Mouse (Mus musculus) lung, postnatal 0 days (tissue): Measurements from ENCODE around the gene Pklr. TPM values are rescaled to one million over a fixed set of nuclear protein-coding genes. Genes with fewer than 3 reads are reported as not detected.

ENCODE experiments used
- ATAC-seq: fragments of 200-750 bp; cut with Nextera tagmentation; 2 replicates; pipeline ENCODE4 v1.8.0; 2017; ENCODE audit warnings: moderate library complexity
- DNase-seq: peaks from one replicate; pipeline ENCODE4 v3.0.0-alpha.2; 2016; ENCODE audit warnings: low spot score
- H3K27ac ChIP-seq: fragments of 300-500 bp; sonication (generic); 2 replicates; pipeline ENCODE4 v1.5.1; 2014; ENCODE audit warnings: antibody characterized with exemption, mild to moderate bottlenecking, low read length, mixed read lengths
- H3K27me3 ChIP-seq: fragments of 300-500 bp; sonication (generic); replicated peaks from 2 replicates; pipeline ENCODE4 v1.6.1; 2014; ENCODE audit warnings: low read length, mixed read lengths; ENCODE audit not compliant: insufficient read depth
- H3K36me3 ChIP-seq: fragments of 300-500 bp; sonication (generic); 2 replicates; pipeline ENCODE4 v1.6.1; 2014; ENCODE audit warnings: low read length, mixed read lengths; ENCODE audit not compliant: insufficient read depth
- H3K4me1 ChIP-seq: fragments of 300-500 bp; sonication (generic); 2 replicates; pipeline ENCODE4 v1.6.1; 2014; ENCODE audit warnings: antibody characterized with exemption, low read depth, low read length, mixed read lengths; ENCODE audit not compliant: insufficient read depth
- H3K4me2 ChIP-seq: fragments of 300-500 bp; sonication (generic); replicated peaks from 2 replicates; pipeline ENCODE4 v1.6.1; 2014; ENCODE audit warnings: low read depth, mild to moderate bottlenecking, low read length, moderate library complexity, mixed read lengths
- H3K4me3 ChIP-seq: fragments of 300-500 bp; sonication (generic); 2 replicates; pipeline ENCODE4 v1.5.1; 2014; ENCODE audit warnings: low read depth, low read length
- H3K9ac ChIP-seq: fragments of 300-500 bp; sonication (generic); replicated peaks from 2 replicates; pipeline ENCODE4 v1.6.1; 2014; ENCODE audit warnings: low read depth, mild to moderate bottlenecking
- H3K9me3 ChIP-seq: fragments of 300-500 bp; sonication (generic); 2 replicates; pipeline ENCODE4 v1.6.1; 2016; ENCODE audit warnings: low read length, mixed read lengths
- CTCF ChIP-seq: IDR thresholded peaks from 2 replicates; pipeline ENCODE4 v1.5.1; 2016; ENCODE audit warnings: antibody characterized with exemption, mild to moderate bottlenecking
- EP300 ChIP-seq: IDR thresholded peaks from 2 replicates; pipeline ENCODE4 v1.6.1; 2016; ENCODE audit warnings: antibody characterized with exemption, mild to moderate bottlenecking, control low read depth
- WGBS: fragments of 180-500 bp; shearing (Covaris S2); extraction: QIAGEN DNeasy Blood & Tissue Kit; methylation state at CpG from one replicate; pipeline ENCODE4 v1.1.7; 2014; 5-methylcytosine and 5-hydroxymethylcytosine counted together
- polyA plus RNA-seq: library from polyadenylated mRNA; unstranded; fragments of >200 nt; fragmentation: Nextera tagmentation; extraction: Ambion mirVana; gene quantifications from 2 replicates; pipeline ENCODE4 v1.2.1, GENCODE M21; 2015

Pklr gene
- polyA plus RNA-seq, 1 experiment from 2014 or later = 0.14 TPM

DNA sequence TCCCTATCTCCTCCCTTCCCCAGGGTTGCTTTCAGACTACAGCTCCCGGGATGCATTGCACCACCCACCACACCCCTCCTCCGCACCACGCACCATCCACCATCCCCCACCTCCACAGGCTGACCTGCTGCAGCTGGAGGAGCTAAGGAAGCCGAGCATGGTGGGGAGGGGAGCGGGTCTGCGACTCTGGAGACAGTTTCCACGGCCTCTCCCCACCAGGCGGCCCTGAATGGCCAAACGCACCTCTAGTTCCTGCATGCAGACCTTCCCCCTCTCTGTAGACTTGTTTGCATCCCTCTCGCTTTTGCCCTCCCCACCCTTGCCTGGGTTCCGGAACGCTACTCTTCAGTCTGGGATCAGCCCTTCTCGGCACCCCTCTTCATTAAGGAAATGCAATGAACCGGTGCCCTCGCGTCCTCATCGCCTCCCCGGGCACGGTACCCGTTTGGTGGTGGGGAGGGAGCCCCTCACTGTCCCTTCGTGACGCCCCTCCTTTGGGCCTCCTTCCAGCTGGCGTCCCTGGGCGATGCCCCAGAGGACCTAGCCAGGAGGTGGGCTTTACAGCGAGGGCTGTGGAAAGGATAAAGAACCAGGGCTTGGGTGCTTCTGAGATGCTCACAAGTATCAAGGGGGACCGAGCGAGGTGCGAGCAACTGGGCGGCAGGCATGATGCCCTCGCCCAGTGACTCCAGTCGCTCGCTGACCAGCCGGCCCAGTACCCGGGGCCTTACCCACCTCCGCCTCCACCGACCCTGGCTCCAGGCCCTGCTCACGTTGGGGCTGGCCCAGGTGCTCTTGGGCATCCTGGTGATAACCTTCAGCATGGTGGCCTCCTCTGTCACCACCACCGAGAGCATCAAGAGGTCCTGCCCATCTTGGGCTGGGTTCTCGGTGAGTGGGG, 47.4 kb downstream of the Pklr start, which contains the start of gene Fam189b:
Gene Fam189b (plus strand): TSS at position 86 of the 901 bp plus-strand sequence.
- TF ChIP-seq EP300 (no peak), CTCF (peak; percentile 22; the same call in 1 of the 2 replicates)
- Histone ChIP-seq H3K4me3 (peak within 1 kb of the TSS; percentile 50), H3K27ac (no peak within 1 kb of the TSS), H3K9me3 (no peaks in the 10 kb centered on the region), H3K4me1 (peaks cover 4% of the 10 kb centered on the region; the same call in 1 of the 2 replicates), H3K4me2 (peak within 1 kb of the TSS; percentile 89), H3K36me3 (peaks cover 10% of the 10 kb centered on the region; the same call in 1 of the 2 replicates), H3K27me3 (no peaks in the 10 kb centered on the region), H3K9ac (peak within 1 kb of the TSS; percentile 48; the same call in 1 of the 2 replicates)
- 8% methylated on average over 39 of the region's 39 CpGs for WGBS
- DNase-seq (peak; percentile 89), ATAC-seq (peak; percentile 96)

DNA sequence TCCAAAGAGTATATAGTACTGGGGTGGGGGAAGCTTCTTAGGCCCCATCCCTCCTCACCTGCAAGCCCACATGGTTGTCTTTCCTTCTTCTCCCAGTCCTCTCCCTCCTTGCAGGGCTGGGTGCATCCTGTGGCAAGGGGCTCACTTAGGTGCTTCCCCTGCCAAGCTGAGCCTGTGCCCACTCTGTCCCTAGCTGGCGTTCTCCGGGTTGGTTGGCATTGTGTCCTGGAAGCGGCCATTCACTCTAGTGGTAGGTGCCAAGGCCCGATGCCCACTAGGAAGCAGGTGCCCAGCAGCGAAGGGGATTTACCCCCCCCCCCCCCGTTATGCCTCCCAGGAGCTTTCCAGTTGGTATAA, 48.0 kb downstream of the Pklr start:
- Histone ChIP-seq H3K36me3 (peaks cover 10% of the 10 kb centered on the region; the same call in 1 of the 2 replicates), H3K9ac (no peak overlapping the region), H3K4me1 (peaks cover 4% of the 10 kb centered on the region; the same call in 1 of the 2 replicates), H3K27me3 (no peaks in the 10 kb centered on the region), H3K9me3 (no peaks in the 10 kb centered on the region), H3K4me2 (peak overlapping the region; percentile 89), H3K27ac (no peak overlapping the region), H3K4me3 (no peak overlapping the region)
- WGBS = 79% methylated on average over 5 of the region's 6 CpGs
- ATAC-seq (no peak), DNase-seq (no peak)
- no peak for TF ChIP-seq CTCF

DNA sequence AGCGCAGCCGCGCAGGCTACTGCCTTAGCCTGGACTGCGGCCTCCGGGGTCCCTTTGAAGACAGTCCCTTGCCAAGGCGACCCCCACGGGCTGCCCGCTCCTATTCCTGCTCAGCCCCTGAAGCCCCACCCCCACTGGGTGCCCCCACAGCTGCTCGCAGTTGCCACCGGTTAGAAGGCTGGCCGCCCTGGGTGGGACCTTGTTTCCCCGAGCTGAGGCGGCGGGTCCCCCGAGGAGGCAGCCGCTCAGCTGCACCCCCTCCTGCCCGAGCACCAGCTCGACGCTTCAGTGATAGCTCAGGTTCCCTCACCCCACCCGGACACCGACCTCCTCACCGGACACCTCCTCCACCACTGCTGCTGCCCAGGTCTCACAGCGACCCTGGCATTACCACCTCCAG, 51.3 kb downstream of the Pklr start:
- H3K27ac ChIP-seq = no peak overlapping the region
- no peak for DNase-seq
- H3K9ac ChIP-seq = no peak overlapping the region
- H3K4me2 ChIP-seq = no peak overlapping the region
- no peak overlapping the region for H3K4me3 ChIP-seq
- no peaks in the 10 kb centered on the region for H3K36me3 ChIP-seq
- 54% methylated on average over 23 of the region's 23 CpGs for WGBS
- no peaks in the 10 kb centered on the region for H3K27me3 ChIP-seq
- peaks cover 4% of the 10 kb centered on the region; the same call in 1 of the 2 replicates for H3K4me1 ChIP-seq
- ATAC-seq = no peak
- H3K9me3 ChIP-seq = no peaks in the 10 kb centered on the region
- TF ChIP-seq CTCF (no peak), EP300 (no peak)

DNA sequence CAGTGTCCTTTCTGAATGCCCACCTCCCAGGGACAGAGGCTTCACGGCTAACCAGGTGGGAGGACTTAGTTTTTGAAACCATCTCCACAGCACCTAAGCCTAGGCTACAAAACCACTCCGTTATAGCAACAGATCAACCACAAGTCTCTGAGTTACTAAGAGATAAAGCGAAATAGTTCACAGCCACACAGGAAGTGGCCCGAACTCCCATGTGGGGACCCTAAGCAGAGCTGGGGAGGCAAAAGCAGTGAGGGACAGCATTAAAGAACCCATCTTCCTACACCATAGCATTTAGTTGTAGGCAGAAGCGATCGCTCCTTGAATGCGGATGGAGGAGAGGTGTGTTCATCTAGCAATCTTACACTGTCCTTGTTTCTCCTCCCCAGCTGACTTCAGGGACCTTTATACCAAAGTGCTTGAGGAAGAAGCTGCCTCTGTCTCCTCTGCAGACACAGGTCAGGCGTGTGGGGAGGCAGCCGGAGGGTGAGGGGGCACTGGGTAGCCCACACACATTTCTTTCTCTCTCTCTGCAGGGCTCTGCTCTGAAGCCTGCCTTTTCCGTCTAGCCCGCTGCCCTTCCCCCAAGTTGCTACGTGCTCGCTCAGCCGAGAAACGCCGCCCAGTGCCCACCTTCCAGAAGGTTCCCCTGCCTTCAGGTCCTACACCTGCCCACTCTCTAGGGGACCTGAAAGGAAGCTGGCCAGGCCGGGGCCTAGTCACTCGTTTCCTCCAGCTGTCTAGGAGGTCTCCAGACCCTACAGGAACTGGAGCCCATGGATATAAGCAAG, 51.9 kb downstream of the Pklr start:
- TF ChIP-seq EP300 (no peak), CTCF (no peak)
- ATAC-seq (no peak), DNase-seq (no peak)
- H3K36me3 ChIP-seq = no peaks in the 10 kb centered on the region
- H3K27me3 ChIP-seq = no peaks in the 10 kb centered on the region
- H3K9ac ChIP-seq = no peak overlapping the region
- H3K27ac ChIP-seq = no peak overlapping the region
- H3K4me1 ChIP-seq = peaks cover 4% of the 10 kb centered on the region; the same call in 1 of the 2 replicates
- no peak overlapping the region for H3K4me3 ChIP-seq
- WGBS = 81% methylated on average over 18 of the region's 18 CpGs
- no peaks in the 10 kb centered on the region for H3K9me3 ChIP-seq
- H3K4me2 ChIP-seq = no peak overlapping the region

DNA sequence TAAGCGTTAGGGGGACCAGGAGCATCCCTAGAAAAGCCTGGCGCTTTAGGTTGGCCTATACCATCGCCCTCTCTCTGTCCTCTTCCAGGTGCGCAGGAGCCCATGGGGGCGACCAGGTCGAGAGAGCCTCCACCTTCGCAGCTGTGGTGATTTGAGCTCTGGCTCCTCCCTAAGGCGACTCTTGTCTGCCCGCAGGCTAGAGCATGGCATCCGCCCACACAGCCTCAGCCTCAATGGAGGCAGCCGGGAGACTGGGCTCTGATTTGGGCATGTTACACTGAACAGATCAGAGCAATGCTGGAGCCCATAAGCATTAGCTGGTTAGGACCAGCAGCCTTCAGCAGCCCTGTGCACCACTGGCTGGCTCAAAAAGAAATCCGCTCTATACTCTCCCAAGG, 52.5 kb downstream of the Pklr start:
- Histone ChIP-seq H3K27ac (no peak overlapping the region), H3K4me1 (peaks cover 3% of the 10 kb centered on the region; the same call in 1 of the 2 replicates), H3K4me2 (no peak overlapping the region), H3K4me3 (no peak overlapping the region), H3K9ac (no peak overlapping the region), H3K36me3 (no peaks in the 10 kb centered on the region), H3K9me3 (no peaks in the 10 kb centered on the region), H3K27me3 (no peaks in the 10 kb centered on the region)
- WGBS = 68% methylated on average over 12 of the region's 12 CpGs
- ATAC-seq (no peak), DNase-seq (no peak)
- no peak for TF ChIP-seq EP300
- TF ChIP-seq CTCF = no peak

DNA sequence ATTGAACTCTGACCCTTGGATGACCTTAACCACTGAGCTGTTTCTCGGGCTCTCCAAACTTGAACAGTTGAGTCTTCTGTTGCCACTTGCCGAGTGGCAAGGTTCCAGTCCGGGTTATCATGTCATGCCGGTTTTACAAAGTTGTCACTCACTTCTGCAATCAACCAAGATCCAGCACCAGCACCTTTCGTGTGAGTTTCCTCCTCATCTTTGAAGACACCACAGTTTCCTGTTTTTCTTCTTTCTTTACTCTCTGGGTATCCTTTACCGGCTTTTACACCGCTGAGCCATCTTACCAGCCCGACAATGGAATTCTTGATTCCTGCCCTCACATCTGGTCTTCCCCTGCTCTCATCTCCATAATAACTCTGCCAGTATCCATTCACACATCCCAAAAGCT, 54.5 kb downstream of the Pklr start:
- WGBS = 65% methylated on average over 8 of the region's 8 CpGs
- ATAC-seq (no peak), DNase-seq (no peak)
- TF ChIP-seq CTCF = no peak
- TF ChIP-seq EP300 = no peak
- Histone ChIP-seq H3K4me3 (no peak overlapping the region), H3K9me3 (no peaks in the 10 kb centered on the region), H3K27ac (no peak overlapping the region), H3K36me3 (no peaks in the 10 kb centered on the region), H3K27me3 (no peaks in the 10 kb centered on the region), H3K9ac (no peak overlapping the region), H3K4me1 (no peaks in the 10 kb centered on the region), H3K4me2 (no peak overlapping the region)
